Mouse (Mus musculus) kidney, adult 2 months (tissue): ENCODE measurements around the gene Adora2a. TPM values are rescaled to one million over a fixed set of nuclear protein-coding genes. Genes with fewer than 3 reads are reported as not detected.

ENCODE experiments used
- DNase-seq: peaks from one replicate; pipeline ENCODE4 v3.0.0; 2021
- H3K27ac ChIP-seq: fragments of 200-500 bp; 2 replicates; pipeline ENCODE4 v1.5.1; 2012; ENCODE audit warnings: low read depth, low read length, control low read depth, inconsistent platforms; ENCODE audit not compliant: insufficient read depth
- H3K27me3 ChIP-seq: fragments of 200-500 bp; replicated peaks from 2 replicates; pipeline ENCODE4 v1.6.1; 2012; ENCODE audit warnings: mild to moderate bottlenecking, moderate library complexity, low read length, inconsistent platforms; ENCODE audit not compliant: control insufficient read depth, insufficient read depth
- H3K36me3 ChIP-seq: fragments of 200-500 bp; 2 replicates; pipeline ENCODE4 v1.6.1; 2012; ENCODE audit warnings: mild to moderate bottlenecking, moderate library complexity, low read length, inconsistent platforms; ENCODE audit not compliant: control insufficient read depth, insufficient read depth
- H3K4me1 ChIP-seq: fragments of 200-500 bp; 2 replicates; pipeline ENCODE4 v1.6.1; 2011; ENCODE audit warnings: low read length; ENCODE audit not compliant: control insufficient read depth, insufficient read depth
- H3K4me3 ChIP-seq: fragments of 200-500 bp; 2 replicates; pipeline ENCODE4 v1.5.1; 2011; ENCODE audit warnings: mild to moderate bottlenecking, low read depth, low read length, control low read depth; ENCODE audit not compliant: insufficient read depth
- CTCF ChIP-seq: fragments of 200-500 bp; conservative IDR thresholded peaks from 2 replicates; pipeline ENCODE4 v1.5.1; 2011; ENCODE audit warnings: low read depth, mild to moderate bottlenecking, control low read depth, low read length, moderate library complexity, mixed read lengths; ENCODE audit not compliant: insufficient read depth, insufficient read length
- POLR2A ChIP-seq: fragments of 200-500 bp; IDR thresholded peaks from one replicate; pipeline ENCODE4 v1.6.1; 2011; ENCODE audit warnings: low read depth, low read length, control low read depth
- WGBS: fragments of 180-500 bp; shearing (Covaris S2); methylation state at CpG from one replicate; pipeline ENCODE4 v1.1.7; 2018; 5-methylcytosine and 5-hydroxymethylcytosine counted together
- polyA plus RNA-seq: library from polyadenylated mRNA; depleted of rRNA; stranded (reverse); fragments of >200 nt; gene quantifications from 2 replicates; pipeline ENCODE4 v1.2.3, GENCODE M21; 2012

The Adora2a gene
- polyA plus RNA-seq, 1 experiment, result 13.3 TPM

DNA sequence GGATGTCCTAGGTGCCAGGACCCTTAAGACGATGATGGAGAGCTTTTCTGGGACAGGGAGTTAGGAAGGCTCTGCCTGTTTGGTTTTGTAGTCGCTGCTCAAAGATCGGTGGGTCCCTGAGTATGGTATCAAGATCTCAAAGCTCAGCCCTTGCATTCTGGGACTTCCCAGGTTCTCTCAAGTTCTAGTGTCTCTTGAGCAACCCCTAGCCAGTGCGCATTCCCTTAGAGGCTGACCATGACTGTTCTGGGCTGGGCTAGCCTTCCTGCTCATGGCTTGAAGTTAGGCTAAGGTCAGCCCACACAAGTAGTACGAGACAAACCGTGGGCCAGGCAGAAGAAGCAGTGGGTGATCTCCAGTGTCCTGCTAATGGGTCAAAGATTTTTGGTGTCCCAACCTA lies 1.5 kb downstream of the Adora2a start:
- Histone ChIP-seq H3K4me3 (peak overlapping the region; percentile 58), H3K27ac (no peak overlapping the region), H3K27me3 (no peaks in the 10 kb centered on the region), H3K36me3 (no peaks in the 10 kb centered on the region), H3K4me1 (no peaks in the 10 kb centered on the region)
- DNase-seq, result no peak
- WGBS, result 76% methylated on average over 6 of the region's 6 CpGs
- no peak for TF ChIP-seq CTCF
- TF ChIP-seq POLR2A, result no peak

DNA sequence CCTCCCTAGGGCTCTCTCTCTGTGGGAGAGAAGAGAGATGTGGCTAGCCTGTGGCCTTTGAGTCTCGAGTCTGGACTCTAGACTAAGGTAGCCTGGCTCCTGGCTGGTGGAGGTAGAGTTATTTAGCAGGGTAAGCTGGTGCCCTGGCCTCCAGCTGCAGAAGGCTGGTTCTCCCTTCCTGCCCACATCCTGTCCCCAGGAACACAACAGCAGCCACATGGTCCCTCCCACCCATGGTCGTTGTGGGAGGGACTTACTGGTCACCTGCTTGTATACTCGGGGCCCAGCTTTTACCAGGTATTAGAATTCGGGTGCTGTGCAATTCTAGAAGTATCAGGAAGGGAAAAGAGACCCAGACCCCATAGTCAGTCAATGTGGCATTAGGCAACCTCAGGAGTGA lies 3.6 kb downstream of the Adora2a start:
- Histone ChIP-seq H3K36me3 (no peaks in the 10 kb centered on the region), H3K4me1 (no peaks in the 10 kb centered on the region), H3K27ac (no peak overlapping the region), H3K4me3 (no peak overlapping the region), H3K27me3 (no peaks in the 10 kb centered on the region)
- DNase-seq, result no peak
- TF ChIP-seq POLR2A (no peak), CTCF (no peak)
- WGBS, result 58% methylated on average over 4 of the region's 4 CpGs

DNA sequence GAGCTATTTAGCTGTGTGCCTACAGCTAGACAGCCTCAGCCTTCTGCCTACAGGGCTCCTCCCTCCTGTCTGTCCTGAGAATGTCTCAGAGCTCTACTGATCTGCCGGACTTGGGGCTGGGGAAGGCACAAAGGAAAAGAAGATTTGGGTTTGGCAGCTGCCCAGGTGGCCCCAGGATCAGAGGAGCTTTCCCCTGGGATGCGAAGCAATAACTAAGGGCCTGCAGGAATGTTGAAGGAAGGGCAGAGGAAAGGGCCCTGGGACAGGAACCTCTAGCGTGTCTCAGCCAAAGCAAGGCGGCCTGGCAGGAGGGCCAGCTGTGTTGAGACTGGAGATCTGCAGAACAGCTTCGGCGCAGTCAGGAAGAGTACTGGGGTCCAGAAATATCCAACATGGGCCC lies 6.3 kb downstream of the Adora2a start:
- H3K36me3 ChIP-seq, result no peaks in the 10 kb centered on the region
- WGBS, result 58% methylated on average over 6 of the region's 6 CpGs
- no peaks in the 10 kb centered on the region for H3K27me3 ChIP-seq
- no peak overlapping the region for H3K4me3 ChIP-seq
- TF ChIP-seq CTCF, result no peak
- TF ChIP-seq POLR2A, result no peak
- DNase-seq, result peak; percentile 56
- no peak overlapping the region for H3K27ac ChIP-seq
- peaks cover 6% of the 10 kb centered on the region; the same call in 1 of the 2 replicates for H3K4me1 ChIP-seq

DNA sequence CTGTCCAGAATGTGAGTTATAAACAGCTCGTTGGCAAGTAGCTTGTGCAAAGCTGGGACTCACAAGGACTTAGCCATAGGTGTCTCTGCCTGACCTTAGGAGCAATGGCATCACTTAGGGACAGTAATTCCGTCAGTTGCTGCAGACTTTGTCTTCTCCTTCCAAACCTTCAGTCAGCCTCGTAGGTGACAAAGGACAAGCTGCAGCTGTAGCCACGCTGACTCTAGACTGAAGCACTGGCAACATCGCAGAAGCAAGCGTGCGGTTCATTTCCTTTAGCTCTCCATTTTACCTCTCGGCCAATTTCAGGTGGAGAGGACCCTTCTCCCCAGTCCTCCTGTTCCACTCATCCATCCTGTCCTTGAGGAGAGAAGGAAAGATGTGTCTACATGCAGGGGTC lies 7.3 kb downstream of the Adora2a start:
- no peak for DNase-seq
- no peak for TF ChIP-seq POLR2A
- no peak for TF ChIP-seq CTCF
- Histone ChIP-seq H3K4me1 (peaks cover 6% of the 10 kb centered on the region; the same call in 1 of the 2 replicates), H3K27me3 (no peaks in the 10 kb centered on the region), H3K27ac (no peak overlapping the region), H3K36me3 (no peaks in the 10 kb centered on the region), H3K4me3 (no peak overlapping the region)
- WGBS, result 90% methylated on average over 8 of the region's 8 CpGs

DNA sequence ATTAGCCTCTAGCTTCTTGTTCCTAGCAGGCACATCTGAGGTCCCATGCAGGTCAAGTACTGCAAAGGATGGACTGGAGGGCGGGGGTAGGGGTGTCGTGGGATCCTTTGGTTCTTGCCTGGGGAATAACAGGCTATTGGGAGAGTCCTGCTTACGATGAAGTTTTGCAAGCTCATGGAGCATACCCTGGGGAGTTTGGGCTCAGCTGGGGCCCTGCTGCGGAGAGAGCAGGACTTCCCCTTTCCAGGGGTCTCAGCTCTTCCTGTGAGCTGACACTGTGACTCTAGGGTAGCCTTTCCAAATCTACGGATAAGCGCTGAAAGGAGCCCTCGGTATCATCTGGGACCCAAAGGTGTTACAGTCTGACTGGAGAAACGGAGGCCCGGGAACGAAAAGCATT lies 7.7 kb downstream of the Adora2a start:
- Histone ChIP-seq H3K27ac (no peak overlapping the region), H3K27me3 (no peaks in the 10 kb centered on the region), H3K36me3 (no peaks in the 10 kb centered on the region), H3K4me3 (no peak overlapping the region), H3K4me1 (peaks cover 6% of the 10 kb centered on the region; the same call in 1 of the 2 replicates)
- no peak for DNase-seq
- 85% methylated on average over 10 of the region's 10 CpGs for WGBS
- TF ChIP-seq CTCF, result no peak
- TF ChIP-seq POLR2A, result no peak

DNA sequence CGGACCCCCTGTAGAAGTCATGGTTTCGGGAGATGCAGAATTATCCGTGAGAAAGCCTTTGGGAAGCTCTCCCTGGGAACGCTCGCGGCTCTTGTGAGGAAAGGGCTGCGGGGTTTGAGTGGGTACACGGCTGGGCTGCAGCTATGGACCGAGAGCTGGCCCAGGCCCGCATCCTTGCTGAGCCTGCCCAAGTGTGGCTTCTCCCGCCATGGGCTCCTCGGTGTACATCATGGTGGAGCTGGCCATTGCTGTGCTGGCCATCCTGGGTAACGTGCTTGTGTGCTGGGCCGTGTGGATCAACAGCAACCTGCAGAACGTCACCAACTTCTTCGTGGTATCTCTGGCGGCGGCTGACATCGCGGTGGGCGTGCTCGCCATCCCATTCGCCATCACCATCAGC lies 9.1 kb downstream of the Adora2a start:
- H3K27me3 ChIP-seq, result no peaks in the 10 kb centered on the region
- H3K4me1 ChIP-seq, result peaks cover 6% of the 10 kb centered on the region; the same call in 1 of the 2 replicates
- WGBS, result 98% methylated on average over 23 of the region's 23 CpGs
- no peaks in the 10 kb centered on the region for H3K36me3 ChIP-seq
- no peak overlapping the region for H3K4me3 ChIP-seq
- no peak overlapping the region for H3K27ac ChIP-seq
- TF ChIP-seq POLR2A (no peak), CTCF (no peak)
- no peak for DNase-seq

DNA sequence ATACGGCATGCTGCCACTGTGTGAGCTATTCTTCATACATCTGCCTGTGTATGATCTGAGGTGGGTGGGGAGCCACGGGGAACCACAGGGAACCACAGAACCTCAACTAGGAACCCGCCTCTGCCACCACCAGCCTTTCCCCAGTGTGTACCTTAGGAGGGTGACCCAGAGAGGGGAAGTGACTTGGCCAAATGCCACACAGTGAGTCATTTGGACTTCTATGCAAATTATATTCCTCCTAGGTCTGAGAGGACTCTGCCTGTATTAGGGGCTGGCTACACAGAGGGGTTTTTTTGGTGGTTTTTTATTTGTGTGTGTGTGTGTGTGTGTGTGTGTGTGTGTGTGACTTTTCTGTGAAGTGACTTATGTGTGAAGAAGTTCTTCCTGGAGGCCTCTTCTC lies 9.9 kb downstream of the Adora2a start:
- no peak for TF ChIP-seq POLR2A
- TF ChIP-seq CTCF, result no peak
- Histone ChIP-seq H3K4me1 (peaks cover 6% of the 10 kb centered on the region; the same call in 1 of the 2 replicates), H3K4me3 (no peak overlapping the region), H3K36me3 (no peaks in the 10 kb centered on the region), H3K27ac (no peak overlapping the region), H3K27me3 (no peaks in the 10 kb centered on the region)
- 67% methylated on average over 3 of the region's 3 CpGs for WGBS
- DNase-seq, result peak; percentile 71
